12 mouse cellular contexts compared by ENCODE assay signal in the genomic region with DNA sequence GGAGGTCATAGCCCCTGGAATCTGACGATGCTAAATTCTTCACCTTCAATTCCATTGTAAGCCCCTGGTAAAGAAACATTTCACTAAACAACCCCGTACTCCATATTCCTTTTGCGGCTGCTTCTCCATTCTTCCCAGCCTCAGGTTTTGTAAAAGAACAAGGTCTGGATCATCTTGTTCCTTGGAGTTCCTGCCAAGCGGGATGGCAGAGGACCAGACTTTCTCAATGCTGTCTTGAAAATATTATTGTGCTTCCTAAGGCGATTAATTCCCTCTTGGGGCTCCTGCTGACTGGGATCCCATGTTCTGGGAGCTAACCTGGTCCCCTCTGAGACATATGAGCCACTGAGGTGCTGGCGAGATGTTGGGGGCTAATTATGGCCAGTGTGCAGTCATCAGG. TPM values are rescaled to one million over a fixed set of nuclear protein-coding genes. Genes with fewer than 3 reads are reported as not detected.
DNase-seq lines count a peak whose midpoint lies in the region; ATAC-seq lines count a peak whose summit lies in the region.
"Had no signal": no experiment of that assay in that cellular context is flagged by ENCODE, and none has a peak within 500 bp of the region (broad histone marks: within the 10 kb centered on the region; RNA-seq: fewer than 3 reads in every experiment).

No protein-coding gene starts in this region.

- H3K4me1 ChIP-seq in liver, embryonic 12.5 days, result peaks cover 10% of the 10 kb centered on the region
- H3K4me1 ChIP-seq: hindbrain, embryonic 12.5 days had no signal

- H3K27me3 ChIP-seq in liver, embryonic 12.5 days (replicated peaks), result no peaks in the 10 kb centered on the region
- H3K27me3 ChIP-seq: hindbrain, embryonic 12.5 days had no signal

- H3K9ac ChIP-seq in liver, embryonic 12.5 days, result no peak overlapping the region
- H3K9ac ChIP-seq: hindbrain, embryonic 12.5 days; liver, postnatal 0 days had no signal

- no peaks in the 10 kb centered on the region for H3K36me3 ChIP-seq in liver, embryonic 12.5 days
- H3K36me3 ChIP-seq: hindbrain, embryonic 12.5 days had no signal

- DNase-seq in adrenal gland, postnatal 10 days, result peak; percentile 49
- no peak for DNase-seq in adrenal gland, adult 18-20 months (ENCODE audit: low spot score in 2 of 2)
- DNase-seq in NIH3T3 (ENCODE audit: low read depth) (peak; percentile 32), MN1 (ENCODE audit: low spot score) (no peak)
- peak; percentile 45 for DNase-seq in gastrocnemius, postnatal 14 days
- DNase-seq in left cerebral cortex, postnatal 25 days (ENCODE audit: low spot score in 2 of 2), result peak; percentile 50 to 60
- DNase-seq in kidney, postnatal 36 days, result no peak
- DNase-seq: kidney, postnatal 25 days; liver, postnatal 0 days had no signal

- intact Hi-C loops in gastrocnemius, postnatal 14 days (cut with DNase I; ENCODE audit: low total_unique reads), result no loop called here
- intact Hi-C loops in left cerebral cortex, postnatal 25 days (cut with DNase I), result no loop called here

- H3K4me3 ChIP-seq in liver, embryonic 12.5 days, result no peak overlapping the region
- H3K4me3 ChIP-seq: hindbrain, embryonic 12.5 days; myocyte had no signal

- no peak overlapping the region for H3K4me2 ChIP-seq in liver, embryonic 12.5 days
- H3K4me2 ChIP-seq: hindbrain, embryonic 12.5 days had no signal

- no peak for ATAC-seq in liver, embryonic 12.5 days
- ATAC-seq: liver, postnatal 0 days had no signal

- H3K27ac ChIP-seq in liver, embryonic 12.5 days, result no peak overlapping the region
- H3K27ac ChIP-seq: hindbrain, embryonic 12.5 days had no signal

- no peaks in the 10 kb centered on the region for H3K9me3 ChIP-seq in liver, embryonic 12.5 days (replicated peaks)
- H3K9me3 ChIP-seq: hindbrain, embryonic 12.5 days had no signal

- 78% methylated on average over 6 of the region's 6 CpGs for WGBS in liver, embryonic 12.5 days (ENCODE audit: insufficient replicate concordance)

RNA-seq across cellular contexts. Expression of gene Sccpdh, which starts 37.1 kb away (rescaled TPM):
- 10 to 100 TPM; 29.9 to 36.9 TPM for total RNA-seq in adrenal gland, postnatal 10 days (2021)
- total RNA-seq in adrenal gland, adult 18-20 months (2021), result 10 to 100 TPM; 39.7 to 42.1 TPM
- 10 to 100 TPM; 43.1 to 47.0 TPM for total RNA-seq in gastrocnemius, postnatal 14 days (2021)
- 10 to 100 TPM; 60.6 to 63.6 TPM for total RNA-seq in left cerebral cortex, postnatal 25 days (2021)
- 14.5 and 14.8 TPM in 2 replicates for polyA plus RNA-seq in liver, embryonic 12.5 days (2016; fragmentation: Nextera tagmentation; extraction: Ambion mirVana)

RNA-seq across cellular contexts. Expression of gene Kif28, which starts 39.9 kb away (rescaled TPM):
- total RNA-seq in adrenal gland, postnatal 10 days (2021), result not detected
- under 1 TPM in 1 of 2 experiments, not detected in 1; 0.10 TPM for total RNA-seq in adrenal gland, adult 18-20 months (2021)
- total RNA-seq in gastrocnemius, postnatal 14 days (2021), result under 1 TPM; 0.13 to 0.16 TPM
- total RNA-seq in left cerebral cortex, postnatal 25 days (2021), result under 1 TPM in 1 of 2 experiments, not detected in 1; 0.23 TPM
- not detected in 2 replicates for polyA plus RNA-seq in liver, embryonic 12.5 days (2016; fragmentation: Nextera tagmentation; extraction: Ambion mirVana)
- polyA plus RNA-seq: hindbrain, embryonic 12.5 days; liver, postnatal 0 days had no signal

Comparison
In these comparisons a context has a peak if more than half of its experiments do, and no peak if none do; other contexts are left out.
1. DNase-seq: peak in adrenal gland, postnatal 10 days (single experiment), NIH3T3 (single experiment), gastrocnemius, postnatal 14 days (single experiment) and left cerebral cortex, postnatal 25 days (2 of 2); none in adrenal gland, adult 18-20 months (0 of 2), MN1 (single experiment) and kidney, postnatal 36 days (0 of 2).